Mouse (Mus musculus): ENCODE results near the gene Dync1i1.

- TF ChIP-seq POLR2A (IDR thresholded peaks at IDR 0.05; ENCODE audit: borderline replicate concordance, extremely low read depth, low read depth, low read length) (no peak), CTCF (IDR thresholded peaks at IDR 0.05; ENCODE audit: insufficient read depth, low read length) (no peak)
These were observed 189.6 kb downstream of the Dync1i1 start for GRCm38 (mm10) chr6:5915028-5915427.

All from lung, adult 2 months (tissue).